Mouse (Mus musculus) spleen, embryonic (tissue): ENCODE measurements around the gene Ntrk3.

Experiments used
- CTCF ChIA-PET: fragments of 350-600 bp; sonication (Branson Sonifier 250); formaldehyde crosslinking; loops from one replicate; lab custom pipeline; 2022; lab: Charles Lee

The Ntrk3 gene

DNA sequence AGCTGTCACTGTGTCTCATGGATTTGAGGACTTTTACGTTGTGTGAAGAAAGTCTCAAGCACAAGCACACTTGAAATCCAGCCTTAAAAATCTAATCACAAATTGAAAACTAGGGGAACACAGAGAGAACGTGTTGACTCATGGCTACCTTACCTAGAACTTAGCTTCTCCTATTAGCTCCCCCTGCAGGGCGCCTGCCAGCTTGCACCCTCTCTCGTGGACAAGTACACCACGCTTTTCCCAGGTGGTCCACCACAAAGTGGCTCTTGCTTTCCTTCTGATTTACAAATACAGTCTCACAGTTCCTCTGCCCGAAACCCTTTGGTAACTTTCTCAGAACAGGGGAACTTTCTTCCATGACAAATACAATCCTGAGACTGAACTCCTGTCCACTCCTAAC, 94.1 kb downstream of the Ntrk3 start:
- CTCF ChIA-PET, result no interaction called here

DNA sequence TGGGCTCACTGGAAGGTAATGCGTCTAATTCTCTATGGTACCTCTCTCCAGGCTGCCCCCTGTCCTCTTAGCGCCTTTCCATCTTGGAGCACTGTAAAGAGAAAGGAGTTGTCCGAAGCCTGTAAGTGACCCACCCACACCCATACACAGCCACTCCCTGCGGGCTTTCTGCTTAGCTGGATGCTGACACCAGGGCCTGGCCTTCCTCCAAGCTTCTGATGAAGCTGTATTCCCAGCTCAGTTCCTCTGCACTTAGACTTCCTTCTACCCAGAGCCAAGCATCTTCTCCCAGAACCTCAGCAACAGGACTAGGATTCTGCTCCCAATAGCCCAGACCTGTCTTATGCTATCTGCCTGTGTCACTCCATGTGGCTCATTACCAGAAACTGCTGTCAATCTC, 114.1 kb downstream of the Ntrk3 start:
- CTCF ChIA-PET, result no interaction called here

DNA sequence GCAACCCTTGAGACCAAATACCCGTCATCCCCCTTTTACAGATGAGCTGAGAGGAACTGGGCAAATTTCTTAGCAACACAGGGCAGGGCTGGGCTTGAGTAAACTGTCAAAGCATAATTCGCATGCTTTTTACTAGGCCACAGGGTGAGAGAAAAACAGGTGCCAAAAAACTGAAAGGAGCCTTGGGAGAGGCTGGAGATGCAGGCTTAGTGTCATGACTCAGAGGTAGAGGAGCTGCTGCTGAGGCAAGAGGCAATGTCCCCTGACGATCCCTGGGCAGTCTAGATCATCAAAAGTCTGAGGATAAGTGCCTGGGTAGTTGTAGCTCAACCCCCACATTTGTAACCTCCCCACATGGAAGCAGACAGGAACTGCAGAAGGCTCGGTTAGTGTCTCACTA, 116.7 kb downstream of the Ntrk3 start:
- CTCF ChIA-PET, result no interaction called here

DNA sequence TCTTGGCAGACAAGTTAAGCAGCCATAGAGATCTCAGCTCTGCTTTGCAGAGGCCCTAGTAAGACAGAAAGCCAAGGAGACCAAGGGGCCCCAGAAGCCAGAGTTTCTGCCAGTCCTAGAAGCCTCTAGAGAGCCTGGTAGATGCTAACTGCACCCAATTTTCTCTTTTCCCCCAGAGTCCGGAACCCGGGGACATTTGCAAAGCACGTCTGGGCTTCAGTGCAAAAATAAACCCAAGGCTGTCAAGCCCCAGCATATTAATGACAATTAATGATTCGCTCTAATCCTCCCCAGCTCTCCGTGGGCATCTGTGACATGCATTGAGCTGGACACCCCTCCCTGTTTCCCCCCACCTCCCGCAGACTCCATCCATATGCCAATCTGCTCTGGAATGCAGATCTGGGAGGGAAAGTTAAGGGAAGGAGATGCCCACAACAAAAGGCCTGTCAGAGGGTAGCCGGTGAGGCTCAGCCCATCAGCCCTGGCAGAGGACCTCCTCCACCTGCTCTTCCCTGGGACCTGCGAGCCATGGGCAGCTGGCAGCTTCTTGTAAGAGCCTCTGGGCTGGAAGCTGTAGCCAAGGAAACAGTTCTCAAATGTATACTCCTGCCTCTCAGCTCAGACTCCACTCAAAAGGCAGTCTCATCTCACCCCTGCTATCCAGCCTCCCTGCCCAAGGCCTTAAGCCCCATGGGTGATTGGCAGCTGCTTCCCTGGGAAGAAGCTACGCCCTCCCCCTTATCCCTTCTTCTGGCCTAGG, 117.8 kb downstream of the Ntrk3 start:
- CTCF ChIA-PET, result no interaction called here

DNA sequence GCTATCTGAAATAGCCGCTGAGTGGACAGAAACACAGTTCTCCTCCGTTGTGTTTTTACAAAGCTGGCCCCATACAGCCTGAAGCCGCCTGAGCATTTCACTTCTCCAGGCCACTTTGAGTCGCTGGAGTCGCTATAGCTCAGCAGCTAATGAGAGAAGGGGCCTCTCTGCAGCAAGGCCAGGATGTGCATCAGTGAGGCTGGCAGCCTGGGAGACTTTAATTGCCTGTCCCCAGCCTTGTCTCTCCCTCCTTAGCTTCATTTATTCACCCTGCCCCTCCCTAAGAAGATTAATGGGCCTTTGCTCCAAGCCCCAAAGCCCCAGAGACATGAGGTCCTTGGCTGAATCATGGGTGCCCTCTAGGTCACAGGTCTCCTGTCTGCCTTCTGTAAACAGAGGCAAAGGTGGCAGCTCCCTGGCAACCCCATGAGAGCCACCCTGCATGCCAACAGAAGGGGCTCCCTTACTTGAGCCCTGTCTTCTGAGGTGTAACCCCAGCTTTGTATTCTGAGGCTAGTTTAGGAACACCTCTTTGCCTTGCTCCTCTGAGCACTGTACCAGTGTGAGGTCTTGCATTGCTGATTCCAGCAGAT, 132.2 kb downstream of the Ntrk3 start:
- CTCF ChIA-PET, result no interaction called here

DNA sequence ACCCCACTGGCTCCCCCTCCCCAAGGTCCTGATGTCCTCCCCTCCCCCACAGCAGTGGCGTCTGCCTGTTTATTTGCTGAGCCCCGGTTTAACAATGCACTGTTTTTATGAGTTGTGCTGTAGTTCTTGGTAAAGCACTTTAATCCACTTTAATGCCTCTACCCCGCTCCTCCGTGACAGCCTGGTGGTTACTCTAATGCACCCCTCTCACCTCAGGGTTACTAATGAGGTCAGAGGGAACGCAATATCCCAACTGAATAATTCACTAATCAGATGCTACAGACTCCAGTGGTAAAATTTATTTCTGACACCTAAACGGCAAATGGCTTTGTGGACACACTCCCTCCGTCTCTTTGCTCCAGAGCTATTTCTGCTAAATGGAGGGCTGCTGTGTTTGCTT, 133.9 kb downstream of the Ntrk3 start:
- CTCF ChIA-PET, result no interaction called here

DNA sequence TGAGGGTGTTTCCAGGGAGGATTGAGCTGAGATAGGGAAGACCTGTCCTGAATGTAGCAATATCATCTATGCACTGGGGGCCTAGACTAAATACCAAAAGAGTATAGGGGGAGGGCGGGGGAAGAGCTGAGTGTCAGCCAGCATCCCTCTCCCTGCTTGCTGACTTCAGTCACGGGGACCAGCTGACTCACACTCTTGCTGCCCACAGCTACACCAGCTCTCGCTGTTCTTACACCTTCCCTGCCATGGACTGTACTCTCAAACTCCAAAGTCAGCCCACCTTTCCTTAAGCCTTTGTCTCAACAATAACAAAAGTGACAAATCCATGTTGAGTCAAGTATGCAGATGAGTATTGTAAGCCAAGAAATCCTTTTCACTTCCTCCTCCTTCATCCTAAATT, 136.0 kb downstream of the Ntrk3 start:
- CTCF ChIA-PET, result no interaction called here

DNA sequence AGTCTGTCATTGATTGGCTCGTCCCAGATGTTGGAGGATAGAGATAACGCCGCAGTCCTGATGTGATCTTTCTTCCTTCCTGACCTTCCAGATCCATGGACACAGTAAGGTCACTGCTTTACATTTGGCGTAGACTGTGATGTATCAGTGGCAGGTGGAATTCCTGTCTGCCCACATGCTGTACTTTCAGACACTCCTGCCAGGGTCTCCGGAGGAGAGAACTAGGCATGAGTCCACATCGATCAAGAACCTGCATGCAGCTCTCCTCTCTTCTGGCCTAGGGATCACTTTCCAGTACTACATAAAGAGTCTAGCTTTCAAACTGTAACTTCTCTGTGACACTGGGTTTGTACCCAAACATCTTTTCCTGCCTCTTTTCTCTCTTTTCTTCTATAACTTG, 136.9 kb downstream of the Ntrk3 start:
- CTCF ChIA-PET, result no interaction called here

DNA sequence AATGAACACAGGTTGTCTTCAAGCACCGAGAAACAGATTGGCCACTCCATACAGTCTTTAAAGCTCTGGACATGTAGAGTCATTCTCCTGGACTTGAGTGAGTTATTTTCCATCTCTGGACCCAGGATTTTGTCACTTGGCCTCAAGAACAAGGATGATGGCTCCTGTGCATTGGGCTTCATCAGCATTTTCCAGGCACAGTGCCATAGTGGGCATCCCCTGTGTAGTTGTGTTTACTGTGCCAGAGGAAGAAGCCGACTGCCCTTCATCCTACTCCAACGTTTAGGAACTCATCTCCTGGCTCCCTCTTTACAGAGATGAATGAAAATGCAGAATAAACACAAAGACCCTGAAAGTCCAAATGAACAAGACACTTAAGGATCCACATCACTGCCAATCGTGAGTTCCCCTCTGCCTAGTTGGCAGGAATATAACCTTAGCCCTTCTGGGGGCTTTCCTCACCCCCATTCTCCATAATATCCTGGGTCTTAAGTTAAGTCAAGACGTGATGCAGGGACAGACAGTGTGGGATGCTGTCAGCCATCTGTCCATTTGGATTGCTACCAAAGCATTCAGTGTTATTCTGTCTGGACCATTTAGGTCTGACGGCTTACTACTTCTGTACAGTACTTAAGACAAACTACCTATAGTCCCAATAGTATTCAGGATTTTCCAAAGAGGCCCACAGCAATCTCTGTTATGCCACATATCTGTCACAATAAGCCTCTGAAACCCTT, 137.7 kb downstream of the Ntrk3 start:
- CTCF ChIA-PET, result no interaction called here

DNA sequence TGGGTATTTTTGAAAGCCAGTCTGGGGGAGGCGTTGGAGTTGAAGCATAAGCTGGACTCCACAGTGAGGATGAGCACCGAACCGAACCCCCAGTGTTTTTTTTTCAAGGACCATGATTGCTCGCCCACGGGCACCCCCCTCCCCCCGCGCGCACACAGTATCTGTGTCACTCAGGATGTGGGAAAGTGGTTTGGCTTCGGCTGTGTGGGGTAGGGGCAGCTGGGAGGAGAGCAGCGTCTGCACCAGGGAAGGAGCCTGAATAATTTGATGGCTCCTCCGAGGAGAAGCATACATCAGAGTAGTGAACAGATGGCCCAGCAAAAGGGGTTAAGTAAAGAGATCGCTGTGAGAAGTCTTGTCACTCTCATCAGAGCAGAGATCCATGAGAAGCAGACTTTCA, 139.7 kb downstream of the Ntrk3 start:
- CTCF ChIA-PET, result no interaction called here

DNA sequence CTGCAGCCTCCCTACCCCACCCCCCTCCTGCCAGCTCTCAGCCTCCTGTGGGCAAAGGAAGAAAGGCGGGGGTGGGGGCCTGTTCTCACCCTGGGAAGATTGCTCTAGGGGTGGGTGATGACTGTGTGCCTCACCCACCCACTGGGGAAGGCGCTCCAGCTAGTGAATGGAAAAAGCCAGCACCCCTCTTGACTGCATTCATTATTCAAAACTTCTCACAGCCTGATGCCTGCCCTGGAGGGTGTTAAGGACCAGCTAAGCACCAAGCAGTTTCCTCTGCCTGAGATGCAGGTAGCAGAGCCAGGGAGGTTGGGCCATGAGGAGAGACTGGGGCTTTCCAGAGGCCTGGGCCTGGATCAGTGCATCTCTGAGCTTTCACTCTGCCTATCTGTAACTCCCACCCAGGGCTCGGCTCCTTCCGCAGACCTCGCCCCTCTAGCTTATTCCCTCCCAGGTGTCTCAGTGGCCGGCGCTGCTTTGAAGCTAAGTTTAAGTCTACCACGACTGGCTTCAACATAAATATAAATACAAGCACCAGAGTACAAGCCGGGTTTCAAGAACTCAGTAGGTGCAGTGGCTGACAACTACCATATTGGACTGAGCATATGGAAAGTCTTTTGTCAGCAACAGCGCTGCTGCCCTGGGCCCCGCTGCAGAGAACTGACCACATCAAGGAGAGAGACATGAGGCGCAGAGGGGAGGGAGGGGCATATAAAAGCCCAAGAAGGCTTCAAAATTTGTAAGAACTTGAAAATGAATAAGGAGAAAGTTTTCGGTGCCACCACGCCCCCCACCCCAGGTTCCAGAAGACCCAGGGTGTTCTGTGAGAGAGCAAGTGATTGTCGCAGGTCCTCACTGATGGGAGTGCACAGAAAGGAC, 140.3 kb downstream of the Ntrk3 start:
- CTCF ChIA-PET, result interaction anchor here (1.5 kb wide), 1 partner anchor 168 kb away, joined by 5 read pairs; no protein-coding TSS in a partner anchor

DNA sequence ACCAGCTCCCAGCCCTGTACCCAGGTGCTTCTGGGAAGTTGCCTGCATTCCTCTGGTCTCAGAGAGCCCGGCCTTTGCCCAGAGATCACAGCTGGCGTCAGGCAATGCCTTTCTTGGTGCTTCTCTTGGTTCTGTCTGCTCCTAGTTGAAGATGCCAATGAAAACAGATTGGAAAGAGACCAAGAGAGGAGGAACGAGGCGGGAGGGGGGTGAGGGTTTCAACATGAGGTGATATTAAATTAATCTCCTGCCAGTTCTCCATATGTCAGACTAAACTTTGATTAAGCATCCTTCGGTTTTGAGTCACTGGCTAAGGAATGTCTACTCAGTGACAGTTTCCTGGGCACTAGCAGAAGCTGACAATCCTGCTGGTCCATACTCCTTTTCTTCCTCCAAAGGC, 141.3 kb downstream of the Ntrk3 start:
- CTCF ChIA-PET, result interaction anchor here (1.5 kb wide), 1 partner anchor 169 kb away, joined by 5 read pairs; no protein-coding TSS in a partner anchor

DNA sequence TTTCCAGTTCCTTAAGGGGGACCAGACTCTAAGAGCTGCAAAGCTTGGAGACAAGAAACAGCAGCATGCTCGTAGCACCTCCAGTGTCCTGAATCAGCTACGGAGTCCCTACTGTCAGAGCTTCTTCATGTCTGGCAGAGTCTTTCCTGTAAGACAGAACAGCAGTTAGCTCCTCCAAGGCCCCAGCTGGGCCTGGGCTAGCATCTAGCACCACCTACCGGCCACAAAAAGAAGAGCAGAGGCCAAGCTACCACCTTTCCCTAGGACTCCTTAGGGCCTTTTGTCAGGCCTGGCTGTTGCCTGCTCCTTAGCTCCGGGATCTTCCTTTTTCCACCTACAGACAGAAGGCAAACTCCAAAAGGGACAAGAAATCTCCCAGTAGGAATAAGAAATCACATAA, 141.9 kb downstream of the Ntrk3 start:
- CTCF ChIA-PET, result no interaction called here

DNA sequence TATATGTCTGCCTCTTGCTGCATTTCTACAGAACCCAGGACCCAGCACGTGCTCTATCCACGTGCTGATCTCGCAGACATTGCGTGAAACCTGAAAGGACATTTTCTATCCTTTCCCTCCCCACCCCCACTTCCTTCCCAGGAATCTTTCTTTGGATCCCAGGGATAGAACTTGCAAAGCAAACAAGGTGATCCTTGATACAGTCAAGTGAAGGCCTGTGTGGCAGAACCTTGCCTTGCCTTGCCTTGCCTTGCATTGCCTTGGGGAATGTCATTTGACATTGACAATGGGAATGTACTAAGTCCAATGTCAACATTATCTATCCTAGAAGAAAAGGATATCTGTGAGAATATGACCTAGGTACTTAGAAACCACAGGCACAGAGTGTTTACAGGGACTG, 144.9 kb downstream of the Ntrk3 start:
- CTCF ChIA-PET, result no interaction called here

DNA sequence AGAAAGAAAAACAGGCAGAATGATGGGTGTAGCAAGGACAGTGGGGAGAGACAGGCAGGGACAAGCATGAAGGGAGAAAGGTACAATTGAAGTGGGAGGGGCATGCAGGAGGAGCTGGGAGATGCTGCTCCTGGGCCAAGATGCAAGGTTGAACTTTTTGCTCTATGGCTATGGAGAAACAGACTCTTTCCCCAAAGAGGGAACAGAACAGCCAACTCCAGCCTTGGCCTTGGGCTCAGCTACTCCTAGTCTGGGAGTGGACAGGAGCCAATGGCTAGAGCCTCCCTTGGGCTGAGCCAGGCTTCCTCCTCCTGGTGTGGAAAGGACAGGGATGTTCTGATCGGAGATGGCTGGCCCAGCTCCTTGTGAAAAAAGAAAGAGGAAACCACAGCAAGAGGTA, 145.6 kb downstream of the Ntrk3 start:
- CTCF ChIA-PET, result no interaction called here

DNA sequence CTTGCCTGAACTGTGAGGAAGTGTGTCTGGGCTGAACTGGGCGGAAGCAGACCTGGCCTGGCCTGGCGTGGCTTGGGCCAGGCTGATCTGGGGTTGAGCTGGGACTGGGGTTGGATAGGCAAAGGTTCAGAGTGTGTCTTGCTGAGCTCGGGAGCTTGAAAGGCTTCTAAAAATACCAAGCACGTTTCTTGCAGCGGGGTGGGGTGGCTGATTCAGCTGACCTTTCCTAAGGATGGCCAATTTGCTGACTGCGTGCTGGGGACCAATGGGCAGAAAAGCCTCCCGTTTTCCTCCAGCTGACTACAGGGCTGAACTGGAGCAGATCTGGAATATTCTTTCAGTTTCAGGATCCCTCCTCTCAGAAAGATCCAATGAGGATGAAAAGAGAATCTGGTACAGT, 148.0 kb downstream of the Ntrk3 start:
- CTCF ChIA-PET, result no interaction called here

DNA sequence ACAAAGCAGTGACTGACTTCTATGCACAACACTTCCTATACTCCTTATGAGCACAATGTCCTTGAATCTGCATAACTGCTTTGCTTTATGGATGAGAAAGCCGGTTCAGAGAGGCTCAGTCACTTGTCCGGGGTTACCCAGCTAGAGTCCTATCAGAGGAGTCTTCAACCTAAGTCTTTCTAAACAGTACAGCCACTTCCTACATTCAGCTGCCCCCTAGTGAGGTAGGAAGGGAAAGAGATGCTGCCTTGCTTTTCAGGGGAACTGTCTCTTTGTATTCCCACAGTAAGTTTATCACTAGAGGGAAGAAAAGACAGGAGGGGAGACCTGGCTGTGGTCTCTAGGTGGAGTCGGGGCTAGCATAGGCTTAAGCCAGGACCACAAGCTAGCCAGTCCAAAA, 151.0 kb downstream of the Ntrk3 start:
- CTCF ChIA-PET, result no interaction called here

DNA sequence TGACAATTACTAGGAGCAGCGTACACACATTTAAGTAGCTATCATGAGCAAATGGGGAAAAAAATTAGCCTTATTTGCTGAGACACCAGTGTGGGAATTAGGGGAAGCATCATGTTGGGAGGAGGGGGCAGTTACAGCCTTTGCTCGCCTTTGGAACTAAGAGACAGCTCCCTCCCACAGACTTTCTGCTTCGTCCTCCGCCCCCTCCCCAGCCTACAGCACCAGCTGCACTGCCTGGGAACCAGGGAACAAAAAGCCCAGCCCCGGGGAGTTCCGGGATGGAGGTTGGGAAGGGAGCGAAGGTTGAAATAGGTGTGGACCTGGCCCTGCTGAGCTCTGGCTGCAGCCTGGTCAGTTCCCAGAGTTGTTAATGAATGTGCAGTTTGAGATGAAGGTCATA, 151.9 kb downstream of the Ntrk3 start:
- CTCF ChIA-PET, result no interaction called here

DNA sequence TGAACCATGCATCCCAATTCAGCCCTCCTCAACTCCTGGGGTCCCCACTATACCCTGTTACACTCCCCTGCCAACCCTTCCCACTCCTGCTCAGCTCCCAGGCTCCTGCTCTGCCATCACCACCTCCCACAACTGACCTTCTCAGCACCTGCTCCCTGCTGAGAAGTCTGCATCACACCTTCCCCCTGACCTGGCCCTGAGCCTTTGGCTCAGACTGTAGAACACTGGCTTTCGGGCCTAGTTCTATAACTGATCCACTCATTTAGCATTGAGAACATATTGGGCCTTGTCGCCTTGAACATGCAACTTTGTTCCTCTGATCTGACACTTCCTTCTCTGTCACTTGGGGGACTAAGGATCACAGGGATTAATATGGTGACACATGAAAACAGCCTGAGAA, 152.9 kb downstream of the Ntrk3 start:
- CTCF ChIA-PET, result no interaction called here

DNA sequence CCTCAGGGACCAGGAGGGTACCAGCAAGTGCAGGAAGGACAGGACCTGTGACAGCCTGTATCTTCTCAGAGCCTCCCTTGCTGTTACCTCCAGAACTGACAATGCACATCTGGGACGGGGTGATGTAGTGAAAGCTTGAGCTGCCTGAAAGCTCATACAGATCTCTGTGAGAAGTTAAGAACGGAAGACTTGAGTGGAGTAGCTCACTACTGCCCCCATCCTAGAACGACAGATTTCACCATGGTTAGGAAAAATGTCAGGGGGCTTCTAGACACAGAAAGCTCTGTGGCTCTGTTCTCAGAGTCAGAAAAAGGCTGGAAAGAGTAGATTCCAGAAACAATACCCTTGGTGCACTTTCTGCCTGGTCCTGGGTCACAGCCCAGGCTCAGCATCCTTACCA, 153.3 kb downstream of the Ntrk3 start:
- CTCF ChIA-PET, result no interaction called here

DNA sequence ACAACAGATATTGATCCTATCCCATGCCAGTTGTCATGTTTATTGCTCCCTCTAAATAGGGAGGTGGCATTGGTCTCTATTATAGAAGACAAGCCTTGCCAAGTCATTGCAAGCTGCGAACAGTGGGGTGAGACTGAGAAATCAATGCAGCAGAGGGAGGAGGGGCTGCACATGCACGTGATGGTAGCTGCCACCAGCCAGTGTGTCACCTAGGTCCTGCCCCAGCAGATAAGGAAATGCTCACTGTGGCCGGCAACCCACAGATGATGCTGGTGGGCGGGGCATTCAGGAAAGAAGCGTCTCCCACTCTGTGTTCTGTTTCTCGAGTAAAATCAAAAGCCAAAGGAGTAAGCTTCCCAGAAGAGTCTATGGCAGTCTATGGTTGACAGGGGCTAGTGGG, 154.1 kb downstream of the Ntrk3 start:
- CTCF ChIA-PET, result no interaction called here

DNA sequence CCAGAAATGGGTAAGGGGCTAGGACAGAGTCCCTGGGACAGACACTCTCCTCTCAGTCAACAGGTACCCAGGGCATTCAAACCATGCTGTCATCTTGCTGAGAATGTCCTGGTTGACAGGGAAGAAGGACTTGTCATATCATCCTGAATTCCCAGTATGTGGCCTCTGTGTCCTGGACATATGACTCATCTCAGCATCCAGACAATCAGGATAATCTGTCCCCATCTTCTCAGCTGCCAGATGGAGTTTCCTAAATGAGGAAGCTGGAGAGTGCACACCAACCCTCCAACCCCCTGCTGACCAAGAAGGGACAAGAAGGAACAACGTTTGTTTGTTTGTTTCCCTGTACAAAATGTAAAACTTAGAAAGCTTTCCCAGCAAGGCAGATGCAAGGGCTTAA, 156.5 kb downstream of the Ntrk3 start:
- CTCF ChIA-PET, result no interaction called here
